34 mouse cellular contexts compared by ENCODE assay signal in genomic region chr17:88893451-88893850, GRCm38 (mm10).
"Had no signal": no experiment of that assay in that cellular context is flagged by ENCODE, and none has a peak within 500 bp of the region (broad histone marks: within the 10 kb centered on the region; RNA-seq: fewer than 3 reads in every experiment).

No protein-coding gene starts in this region.

- H3K27me3 ChIP-seq: heart, embryonic 12.5 days; heart, embryonic 13.5 days; heart, embryonic 15.5 days; hindbrain, embryonic 12.5 days; hindbrain, embryonic 13.5 days; hindbrain, embryonic 15.5 days; intestine, embryonic 15.5 days; kidney, embryonic 15.5 days had no signal

- H3K36me3 ChIP-seq: heart, embryonic 12.5 days; heart, embryonic 13.5 days; heart, embryonic 15.5 days; hindbrain, embryonic 10.5 days; hindbrain, embryonic 12.5 days; hindbrain, embryonic 13.5 days; hindbrain, embryonic 15.5 days; intestine, embryonic 15.5 days; kidney, embryonic 15.5 days had no signal

- H3K4me2 ChIP-seq: heart, embryonic 11.5 days; heart, embryonic 12.5 days; heart, embryonic 13.5 days; heart, embryonic 15.5 days; hindbrain, embryonic 12.5 days; hindbrain, embryonic 13.5 days; hindbrain, embryonic 14.5 days; hindbrain, embryonic 15.5 days; intestine, embryonic 15.5 days; kidney, embryonic 15.5 days had no signal

- H3K9me3 ChIP-seq: heart, embryonic 12.5 days; heart, embryonic 13.5 days; heart, embryonic 15.5 days; hindbrain, embryonic 10.5 days; hindbrain, embryonic 12.5 days; hindbrain, embryonic 13.5 days; hindbrain, embryonic 15.5 days; intestine, embryonic 15.5 days; kidney, embryonic 15.5 days had no signal

- DNase-seq: heart, postnatal 10 days; heart, postnatal 14 days; heart, postnatal 36 days; kidney, adult 11 months; kidney, adult 18-20 months; kidney, adult 2 months; kidney, adult 8-10 months; kidney, adult 9 months; kidney, postnatal 10 days; kidney, postnatal 14 days; kidney, postnatal 25 days; kidney, postnatal 36 days; kidney, postnatal 4 days; layer of hippocampus, adult 9-11 months; layer of hippocampus, postnatal 36 days had no signal

- H3K4me1 ChIP-seq: heart, embryonic 12.5 days; heart, embryonic 13.5 days; heart, embryonic 15.5 days; hindbrain, embryonic 10.5 days; hindbrain, embryonic 12.5 days; hindbrain, embryonic 13.5 days; hindbrain, embryonic 15.5 days; intestine, embryonic 15.5 days; kidney, embryonic 15.5 days had no signal

- ATAC-seq: hindbrain, embryonic 16.5 days; hindbrain, postnatal 0 days; inflammation-experienced regulatory T-cells, adult 6 months; intestine, embryonic 15.5 days; intestine, embryonic 16.5 days; intestine, postnatal 0 days had no signal

- H3K4me3 ChIP-seq: heart, embryonic 12.5 days; heart, embryonic 13.5 days; heart, embryonic 15.5 days; hindbrain, embryonic 10.5 days; hindbrain, embryonic 12.5 days; hindbrain, embryonic 13.5 days; hindbrain, embryonic 15.5 days; intestine, embryonic 15.5 days; kidney, embryonic 15.5 days; layer of hippocampus, adult 2 months; left cerebral cortex, adult 2 months had no signal

- H3K27ac ChIP-seq: heart, embryonic 13.5 days; heart, embryonic 15.5 days; hindbrain, embryonic 10.5 days; hindbrain, embryonic 12.5 days; hindbrain, embryonic 13.5 days; hindbrain, embryonic 14.5 days; hindbrain, embryonic 15.5 days; hindbrain, postnatal 0 days; intestine, embryonic 15.5 days; kidney, embryonic 15.5 days; kidney, postnatal 0 days; layer of hippocampus, adult 2 months; left cerebral cortex, adult 2 months had no signal

- H3K9ac ChIP-seq: heart, embryonic 12.5 days; heart, embryonic 13.5 days; heart, embryonic 15.5 days; hindbrain, embryonic 12.5 days; hindbrain, embryonic 13.5 days; hindbrain, embryonic 14.5 days; hindbrain, embryonic 15.5 days; intestine, embryonic 15.5 days; kidney, embryonic 15.5 days had no signal
